Mouse (Mus musculus): ENCODE measurements around the gene Negr1.

The Negr1 gene

GRCm38 (mm10) chr3:157215937-157216719, 654.5 kb downstream of the Negr1 start:
- no peak for DNase-seq (ENCODE audit: low spot score)

- DNase-seq (ENCODE audit: low spot score): no peak
Observed at GRCm38 (mm10) chr3:157217794-157218193, 656.2 kb downstream of the Negr1 start.

GRCm38 (mm10) chr3:157224920-157225319, 663.3 kb downstream of the Negr1 start:
- no peak for DNase-seq (ENCODE audit: low spot score)

GRCm38 (mm10) chr3:157232723-157233122, 671.1 kb downstream of the Negr1 start:
- DNase-seq (ENCODE audit: low spot score): no peak

- no peak for DNase-seq (ENCODE audit: low spot score)
Observed at GRCm38 (mm10) chr3:157240240-157240639, 678.6 kb downstream of the Negr1 start.

- no peak for DNase-seq (ENCODE audit: low spot score)
Observed at GRCm38 (mm10) chr3:157255446-157255845, 693.9 kb downstream of the Negr1 start.

- no peak for DNase-seq (ENCODE audit: low spot score)
Observed at GRCm38 (mm10) chr3:157255863-157256262, 694.3 kb downstream of the Negr1 start.

- DNase-seq (ENCODE audit: low spot score): no peak
Observed at GRCm38 (mm10) chr3:157268742-157269141, 707.1 kb downstream of the Negr1 start.

- DNase-seq (ENCODE audit: low spot score): no peak
Observed at GRCm38 (mm10) chr3:157272379-157272778, 710.8 kb downstream of the Negr1 start.

GRCm38 (mm10) chr3:157274143-157274542, 712.5 kb downstream of the Negr1 start:
- no peak for DNase-seq (ENCODE audit: low spot score)

GRCm38 (mm10) chr3:157279717-157280116, 718.1 kb downstream of the Negr1 start:
- no peak for DNase-seq (ENCODE audit: low spot score)

GRCm38 (mm10) chr3:157281259-157281658, 719.7 kb downstream of the Negr1 start:
- no peak for DNase-seq (ENCODE audit: low spot score)

- no peak for DNase-seq (ENCODE audit: low spot score)
Observed at GRCm38 (mm10) chr3:157291286-157291685, 729.7 kb downstream of the Negr1 start.

- no peak for DNase-seq (ENCODE audit: low spot score)
Observed at GRCm38 (mm10) chr3:157297216-157297615, 735.6 kb downstream of the Negr1 start.

- no peak for DNase-seq (ENCODE audit: low spot score)
Observed at GRCm38 (mm10) chr3:157303430-157304116, 742.0 kb downstream of the Negr1 start.

GRCm38 (mm10) chr3:157321081-157321573, 759.5 kb downstream of the Negr1 start:
- no peak for DNase-seq (ENCODE audit: low spot score)

- no peak for DNase-seq (ENCODE audit: low spot score)
Observed at GRCm38 (mm10) chr3:157321834-157322233, 760.2 kb downstream of the Negr1 start.

- DNase-seq (ENCODE audit: low spot score): no peak
Observed at GRCm38 (mm10) chr3:157334169-157334568, 772.6 kb downstream of the Negr1 start.

GRCm38 (mm10) chr3:157349480-157349879, 787.9 kb downstream of the Negr1 start:
- no peak for DNase-seq (ENCODE audit: low spot score)

GRCm38 (mm10) chr3:157358905-157359304, 797.3 kb downstream of the Negr1 start:
- DNase-seq (ENCODE audit: low spot score): no peak

- DNase-seq (ENCODE audit: low spot score): no peak
Observed at GRCm38 (mm10) chr3:157359840-157360239, 798.2 kb downstream of the Negr1 start.
